Mouse (Mus musculus) mammary gland, adult 2 months (tissue): Measurements from ENCODE around the gene Olfr171. TPM values are rescaled to one million over a fixed set of nuclear protein-coding genes. Genes with fewer than 3 reads are reported as not detected.

ENCODE experiments used
- polyA plus RNA-seq: library from polyadenylated mRNA; depleted of rRNA; stranded (reverse); fragments of >200 nt; gene quantifications from 2 replicates; pipeline ENCODE4 v1.2.3, GENCODE M21; 2012; ENCODE audit warnings: low replicate concordance; rRNA removed

Olfr171 gene
- not detected in 2 replicates for polyA plus RNA-seq

DNA sequence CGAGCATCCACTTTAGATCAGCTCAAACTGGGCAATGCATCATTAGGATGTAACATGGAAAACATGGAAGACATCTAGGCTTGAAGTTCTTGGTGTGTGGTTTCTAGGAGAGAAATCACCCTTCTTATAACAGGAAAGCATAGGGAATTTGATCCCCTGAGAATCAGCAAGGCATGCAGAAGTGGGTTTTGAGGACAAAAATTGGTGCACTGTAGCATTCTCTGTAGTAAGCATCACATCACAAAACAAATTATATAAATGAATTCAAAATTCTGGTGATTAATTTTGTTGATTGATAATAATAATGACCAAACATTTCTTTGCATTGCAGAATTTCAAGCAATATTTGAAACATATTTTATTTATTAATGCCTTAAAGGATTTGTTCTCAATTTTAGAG lies at the start of gene Olfr171:
Olfr171 (minus strand) TSS at position 101 of the 400 bp plus-strand sequence.

DNA sequence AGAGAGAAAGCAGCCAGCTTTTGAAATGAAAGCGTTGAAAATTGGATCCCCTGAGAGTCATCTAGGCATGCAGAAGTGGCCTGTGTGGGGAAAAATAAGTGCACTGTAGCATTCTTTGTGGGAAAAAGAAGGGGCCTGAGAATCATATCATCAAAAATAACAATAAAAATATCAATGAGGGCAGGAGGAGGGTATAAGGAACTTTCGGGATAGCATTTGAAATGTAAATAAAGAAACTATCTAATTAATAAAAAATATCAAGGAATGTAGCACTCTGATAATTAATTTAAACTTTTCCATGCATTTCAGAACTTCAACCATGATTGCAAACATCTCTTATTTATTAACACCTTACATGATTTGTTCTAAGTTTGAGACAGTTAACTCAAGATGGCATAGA lies 17.9 kb downstream of the Olfr171 start, which contains the start of gene Olfr170:
Olfr170 (minus strand) TSS at position 101 of the 400 bp plus-strand sequence.

Other genes with a start within 250 kb of the Olfr171 start
- not detected in 2 replicates for gene Olfr165, start 206.8 kb downstream of the Olfr171 start, polyA plus RNA-seq
- 0.11 TPM in 1 of 2 replicates, not detected in the other for gene Olfr166, start 146.2 kb downstream of the Olfr171 start, polyA plus RNA-seq
- gene Olfr167, start 107.7 kb downstream of the Olfr171 start, polyA plus RNA-seq, result not detected in 2 replicates
- gene Olfr168, start 94.4 kb downstream of the Olfr171 start, polyA plus RNA-seq, result not detected in 2 replicates
- not detected in 2 replicates for gene Olfr169, start 58.1 kb downstream of the Olfr171 start, polyA plus RNA-seq
- not detected in 2 replicates for gene Olfr170, start 18.0 kb downstream of the Olfr171 start, polyA plus RNA-seq
- 0.10 and 0.14 TPM in 2 replicates for gene Lamp3, start 76.5 kb upstream of the Olfr171 start, polyA plus RNA-seq
- 2.3 and 4.2 TPM in 2 replicates for gene B3gnt5, start 130.3 kb upstream of the Olfr171 start, polyA plus RNA-seq